Mouse (Mus musculus): ENCODE measurements around the gene Foxd2. TPM values are rescaled to one million over a fixed set of nuclear protein-coding genes. Genes with fewer than 3 reads are reported as not detected.
A peak's percentile ranks its signal among the peaks of the same experiment; 100 is the strongest.

Foxd2 gene
- total RNA-seq (2015; ENCODE audit: low replicate concordance) (not detected in 2 replicates), total RNA-seq (2017; ENCODE audit: low replicate concordance) (0.28 TPM in 1 of 2 replicates, not detected in the other)

- ATAC-seq (replicated peaks; ENCODE audit: low FRiP score, poor library complexity, severe bottlenecking): peak; percentile 88
These were observed at the start of gene Foxd2 for GRCm38 (mm10) chr4:114908829-114909601. TSS of gene Foxd2 (minus strand) at chr4:114908873.

- ATAC-seq (replicated peaks; ENCODE audit: low FRiP score, poor library complexity, severe bottlenecking): no peak
These were observed 49.6 kb upstream of the Foxd2 start for GRCm38 (mm10) chr4:114958231-114958630.

GRCm38 (mm10) chr4:114957403-114957802 lies 48.7 kb upstream of the Foxd2 start:
- ATAC-seq (replicated peaks; ENCODE audit: low FRiP score, poor library complexity, severe bottlenecking): no peak

GRCm38 (mm10) chr4:114953172-114953571 lies 44.5 kb upstream of the Foxd2 start:
- no peak for ATAC-seq (replicated peaks; ENCODE audit: low FRiP score, poor library complexity, severe bottlenecking)

- ATAC-seq (replicated peaks; ENCODE audit: low FRiP score, poor library complexity, severe bottlenecking): no peak
These were observed 39.3 kb upstream of the Foxd2 start for GRCm38 (mm10) chr4:114947852-114948481.

GRCm38 (mm10) chr4:114947395-114947794 lies 38.7 kb upstream of the Foxd2 start:
- peak; percentile 73 for ATAC-seq (replicated peaks; ENCODE audit: low FRiP score, poor library complexity, severe bottlenecking)

GRCm38 (mm10) chr4:114946416-114946815 lies 37.7 kb upstream of the Foxd2 start:
- ATAC-seq (replicated peaks; ENCODE audit: low FRiP score, poor library complexity, severe bottlenecking): no peak

GRCm38 (mm10) chr4:114945021-114945420 lies 36.3 kb upstream of the Foxd2 start:
- ATAC-seq (replicated peaks; ENCODE audit: low FRiP score, poor library complexity, severe bottlenecking): no peak

GRCm38 (mm10) chr4:114942583-114942982 lies 33.9 kb upstream of the Foxd2 start:
- ATAC-seq (replicated peaks; ENCODE audit: low FRiP score, poor library complexity, severe bottlenecking): no peak

- no peak for ATAC-seq (replicated peaks; ENCODE audit: low FRiP score, poor library complexity, severe bottlenecking)
These were observed 33.4 kb upstream of the Foxd2 start for GRCm38 (mm10) chr4:114942112-114942511.

GRCm38 (mm10) chr4:114941311-114941710 lies 32.6 kb upstream of the Foxd2 start:
- ATAC-seq (replicated peaks; ENCODE audit: low FRiP score, poor library complexity, severe bottlenecking): no peak

GRCm38 (mm10) chr4:114938248-114938647 lies 29.6 kb upstream of the Foxd2 start:
- ATAC-seq (replicated peaks; ENCODE audit: low FRiP score, poor library complexity, severe bottlenecking): no peak

GRCm38 (mm10) chr4:114937459-114938047 lies 28.9 kb upstream of the Foxd2 start:
- ATAC-seq (replicated peaks; ENCODE audit: low FRiP score, poor library complexity, severe bottlenecking): no peak

- ATAC-seq (replicated peaks; ENCODE audit: low FRiP score, poor library complexity, severe bottlenecking): no peak
These were observed 25.5 kb upstream of the Foxd2 start for GRCm38 (mm10) chr4:114934188-114934587.

- no peak for ATAC-seq (replicated peaks; ENCODE audit: low FRiP score, poor library complexity, severe bottlenecking)
These were observed 24.1 kb upstream of the Foxd2 start for GRCm38 (mm10) chr4:114932747-114933146.

GRCm38 (mm10) chr4:114929155-114929554 lies 20.5 kb upstream of the Foxd2 start:
- ATAC-seq (replicated peaks; ENCODE audit: low FRiP score, poor library complexity, severe bottlenecking): no peak

GRCm38 (mm10) chr4:114925917-114926312 lies 17.2 kb upstream of the Foxd2 start, which contains the start of gene Foxe3:
TSS of gene Foxe3 (minus strand) at chr4:114926013.
- ATAC-seq (replicated peaks; ENCODE audit: low FRiP score, poor library complexity, severe bottlenecking): no peak

- ATAC-seq (replicated peaks; ENCODE audit: low FRiP score, poor library complexity, severe bottlenecking): no peak
These were observed 16.6 kb upstream of the Foxd2 start for GRCm38 (mm10) chr4:114924971-114925916.

GRCm38 (mm10) chr4:114917091-114917490 lies 8.4 kb upstream of the Foxd2 start:
- 0 out of 2 replicates have a peak, but pooled peaks have one; percentile 62 for ATAC-seq (replicated peaks; ENCODE audit: low FRiP score, poor library complexity, severe bottlenecking)

- ATAC-seq (replicated peaks; ENCODE audit: low FRiP score, poor library complexity, severe bottlenecking): no peak
These were observed 7.4 kb upstream of the Foxd2 start for GRCm38 (mm10) chr4:114916056-114916455.

All from erythroblast, adult 5-6 weeks (primary cell).